Mouse (Mus musculus) duodenum, adult 2 months (tissue): ENCODE data around the gene Nav2. TPM values are rescaled to one million over a fixed set of nuclear protein-coding genes. Genes with fewer than 3 reads are reported as not detected.

Experiments
- polyA plus RNA-seq: library from polyadenylated mRNA; depleted of rRNA; stranded (reverse); fragments of >200 nt; gene quantifications from 2 replicates; pipeline ENCODE4 v1.2.3, GENCODE M21; 2012; ENCODE audit warnings: low replicate concordance; rRNA removed

The Nav2 gene
- polyA plus RNA-seq: 4.3 and 5.8 TPM in 2 replicates

GRCm38 (mm10) chr7:48908521-48909341 lies at the start of gene Nav2:
TSS of gene Nav2 (plus strand) at chr7:48908716.

GRCm38 (mm10) chr7:48881486-48881885 lies 27.0 kb upstream of the Nav2 start, which contains the start of gene E2f8:
TSS of gene E2f8 (minus strand) at chr7:48881596.

GRCm38 (mm10) chr7:49636491-49637115 lies 728.1 kb downstream of the Nav2 start, which contains the start of gene Dbx1:
TSS of gene Dbx1 (minus strand) at chr7:49636849.

Other genes starting within 250 kb of the Nav2 start
- gene Zdhhc13, start 119.7 kb upstream of the Nav2 start, polyA plus RNA-seq: 2.3 and 5.3 TPM in 2 replicates
- gene Csrp3, start 60.7 kb upstream of the Nav2 start, polyA plus RNA-seq: not detected in 2 replicates
- gene E2f8, start 27.1 kb upstream of the Nav2 start, polyA plus RNA-seq: 2.5 and 6.0 TPM in 2 replicates